Mouse (Mus musculus) c-Kit-negative CD71-positive TER-119-positive erythroid progenitor cells, embryonic 14.5 days (primary cell): ENCODE data around the gene Olfr437.
"Not testable (repeated sequence)": the region's sequence is repeated elsewhere in the genome, so short reads cannot be mapped to it uniquely, and the experiment has no call there.

Source experiments
- DNase-seq: peaks from one replicate; pipeline ENCODE4 v3.0.0-alpha.2; 2013; ENCODE audit warnings: low read depth, low spot score

The Olfr437 gene

DNA sequence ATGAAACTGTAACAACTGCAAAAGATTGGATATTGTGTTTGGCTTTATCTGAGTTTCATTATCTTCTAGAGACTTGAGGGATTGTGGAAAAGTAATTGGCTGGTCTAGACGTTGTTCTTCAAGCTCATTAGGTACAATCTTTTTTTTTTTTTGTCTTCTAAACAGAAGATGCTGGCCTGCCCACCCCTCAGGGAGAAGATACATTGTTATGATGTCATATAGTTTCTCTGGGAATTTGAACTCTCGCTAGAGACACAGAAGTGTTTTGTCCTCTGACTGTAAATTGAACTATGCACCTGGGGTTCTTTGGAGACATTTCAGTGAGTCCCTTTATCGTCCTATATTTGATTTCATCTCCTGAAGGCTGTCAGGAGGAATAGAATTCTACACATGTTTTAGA is at the start of gene Olfr437:
TSS of gene Olfr437 (plus strand) at position 301 of the 400 bp plus-strand sequence.
- no peak for DNase-seq

DNA sequence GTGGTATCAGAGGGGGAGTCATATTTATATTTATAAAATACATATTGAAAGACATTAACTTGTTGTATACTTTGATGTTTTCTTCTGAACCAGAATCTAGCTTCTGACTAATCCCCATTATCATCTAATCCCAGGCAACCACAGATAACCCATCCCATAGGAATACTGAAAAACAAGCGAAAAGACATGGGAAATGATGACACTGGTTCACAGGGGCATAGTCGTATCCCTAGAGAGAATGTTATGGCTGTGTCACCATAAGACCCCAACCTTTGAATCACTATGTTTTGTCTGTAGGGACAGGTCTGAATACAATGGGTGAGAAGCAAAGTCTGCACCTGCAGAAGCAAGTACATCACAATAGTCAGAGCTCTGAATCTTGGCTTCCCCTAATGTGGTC is 16.8 kb upstream of the Olfr437 start, which contains the start of gene Olfr237-ps1:
TSS of gene Olfr237-ps1 (plus strand) at position 301 of the 400 bp plus-strand sequence.
- DNase-seq, result not testable (repeated sequence)

DNA sequence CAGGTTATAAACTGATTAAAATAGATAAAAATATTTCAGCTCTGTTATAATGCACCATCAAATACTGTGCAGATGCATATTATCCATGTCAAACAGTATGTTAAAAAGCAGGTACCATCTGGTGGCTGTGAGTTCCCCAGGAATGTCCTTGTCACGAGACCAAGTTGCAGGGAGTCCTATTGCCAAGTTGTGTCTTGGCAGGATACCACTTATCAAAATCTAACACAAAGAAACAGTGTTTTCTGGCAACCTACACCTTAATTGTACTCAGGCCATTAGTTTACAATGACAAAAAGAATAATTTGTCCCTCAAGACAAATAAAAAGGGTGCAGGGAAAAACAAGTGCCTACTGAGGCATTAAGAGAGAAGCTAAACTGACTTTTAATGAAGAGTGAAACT is 3.6 kb upstream of the Olfr437 start:
- no peak for DNase-seq

DNA sequence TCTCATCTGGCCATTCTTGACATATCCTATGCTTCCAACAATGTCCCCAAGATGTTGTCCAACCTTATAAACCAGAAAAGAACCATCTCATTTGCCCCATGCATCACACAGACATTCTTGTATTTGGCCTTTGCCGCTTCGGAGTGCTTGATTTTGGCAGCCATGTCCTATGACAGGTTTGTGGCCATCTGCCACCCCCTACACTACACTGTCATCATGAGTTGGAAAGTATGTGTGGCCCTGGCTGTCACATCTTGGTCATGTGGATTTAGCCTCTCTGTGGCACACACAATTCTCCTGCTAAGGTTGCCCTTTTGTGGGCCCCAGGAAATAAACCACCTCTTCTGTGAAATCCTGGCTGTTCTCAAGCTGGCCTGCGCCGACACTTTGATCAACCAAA is 4.2 kb downstream of the Olfr437 start:
- DNase-seq, result no peak

DNA sequence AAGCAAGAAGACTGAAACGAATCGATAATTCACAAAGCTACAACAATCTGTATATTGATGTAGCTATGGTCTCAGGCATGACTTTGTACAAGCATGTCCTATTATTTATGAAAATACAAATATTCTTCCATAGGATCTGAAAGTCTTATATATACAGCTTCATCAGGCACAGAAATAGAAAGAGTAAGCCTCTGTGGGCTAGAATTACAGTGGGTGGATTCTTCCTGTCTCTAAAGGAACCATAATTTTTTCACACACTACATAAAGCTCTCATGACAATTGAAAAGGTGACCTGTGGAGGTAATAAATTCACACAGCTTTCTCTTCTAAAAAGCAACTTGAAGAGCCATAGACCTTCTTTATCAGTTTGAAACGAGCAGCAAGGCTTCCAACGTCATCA is 8.8 kb downstream of the Olfr437 start, which contains the start of gene Olfr13:
TSS of gene Olfr13 (plus strand) at position 301 of the 400 bp plus-strand sequence.
- no peak for DNase-seq

DNA sequence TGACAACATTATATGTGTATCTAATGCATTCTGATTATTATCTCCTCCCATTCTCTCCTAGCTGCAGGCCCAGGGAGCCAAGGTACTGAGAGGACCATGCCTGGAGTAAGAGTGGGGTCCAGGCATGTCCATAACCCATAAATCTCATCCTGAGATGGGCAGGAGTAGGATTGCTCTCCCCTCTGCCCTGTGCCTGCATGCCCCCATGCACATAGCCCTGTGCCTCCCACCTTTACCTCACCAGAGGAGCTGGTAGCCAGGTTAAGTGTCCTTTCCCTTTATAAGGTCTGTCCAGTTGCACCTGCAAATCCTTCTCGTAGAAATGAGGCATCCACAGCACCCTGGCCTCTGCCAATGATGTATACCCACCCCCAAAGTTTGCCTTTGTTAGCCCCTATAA is 15.0 kb downstream of the Olfr437 start:
- DNase-seq, result no peak

DNA sequence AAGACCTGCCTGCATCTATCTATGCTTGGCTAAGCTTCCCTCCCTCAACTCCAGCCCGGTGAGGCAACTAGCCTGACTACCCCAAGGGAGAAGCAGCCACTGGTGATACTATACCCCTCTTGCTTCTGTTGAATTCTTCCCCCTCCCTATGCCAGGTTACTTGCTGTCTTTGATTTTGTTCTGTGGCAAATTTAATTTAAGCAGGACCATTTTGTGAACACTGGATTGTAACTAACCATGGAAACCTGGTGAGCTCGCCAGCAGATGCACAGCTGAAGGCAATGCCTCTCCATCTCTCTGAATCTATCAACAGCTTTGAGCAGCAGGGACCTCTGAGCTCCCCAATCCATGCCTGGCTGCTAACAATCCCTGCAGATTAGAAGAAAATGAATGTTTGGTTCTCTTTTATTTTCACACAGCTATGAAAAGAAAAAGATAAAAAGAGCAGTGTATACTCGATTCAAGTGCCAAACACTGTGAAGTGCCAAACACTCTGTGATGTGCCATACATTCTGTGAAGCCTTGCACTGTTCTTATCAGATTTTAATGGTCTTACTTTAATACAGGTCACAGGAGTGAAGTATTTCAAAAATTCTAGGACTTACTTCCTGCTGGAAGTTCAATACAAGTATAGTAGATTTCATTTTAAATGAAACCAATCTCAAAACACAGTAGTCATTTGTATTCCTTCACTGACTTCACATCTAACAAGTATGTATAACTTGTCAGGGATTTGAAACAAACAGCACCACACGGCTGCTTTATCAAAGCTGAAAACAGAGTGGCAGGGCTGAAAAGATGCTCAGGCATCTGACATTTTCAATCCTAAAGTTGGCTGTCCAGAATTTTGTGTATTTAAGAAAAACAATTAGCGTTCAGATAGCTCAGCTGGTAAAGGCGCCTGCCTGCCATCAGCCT is 15.8 kb downstream of the Olfr437 start:
- no peak for DNase-seq

DNA sequence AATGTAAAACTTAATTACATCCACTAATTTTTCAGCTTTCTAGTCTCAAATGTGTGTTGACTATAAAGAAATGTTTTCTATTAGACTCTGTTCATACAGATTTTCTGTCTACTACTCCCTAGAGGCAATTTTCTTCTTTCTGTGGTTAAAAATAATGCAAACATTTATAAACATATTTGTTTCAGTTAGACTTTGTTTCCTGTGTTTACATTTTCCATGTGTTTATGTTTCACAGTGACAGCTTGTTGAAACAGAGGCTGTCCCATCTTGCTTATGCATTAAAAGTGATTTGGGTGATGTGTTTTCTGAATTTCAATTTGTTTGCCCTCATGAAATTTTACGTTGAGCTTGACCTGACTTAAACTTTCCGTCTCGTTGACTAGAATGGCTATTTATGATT is 27.9 kb downstream of the Olfr437 start:
- DNase-seq, result no peak

DNA sequence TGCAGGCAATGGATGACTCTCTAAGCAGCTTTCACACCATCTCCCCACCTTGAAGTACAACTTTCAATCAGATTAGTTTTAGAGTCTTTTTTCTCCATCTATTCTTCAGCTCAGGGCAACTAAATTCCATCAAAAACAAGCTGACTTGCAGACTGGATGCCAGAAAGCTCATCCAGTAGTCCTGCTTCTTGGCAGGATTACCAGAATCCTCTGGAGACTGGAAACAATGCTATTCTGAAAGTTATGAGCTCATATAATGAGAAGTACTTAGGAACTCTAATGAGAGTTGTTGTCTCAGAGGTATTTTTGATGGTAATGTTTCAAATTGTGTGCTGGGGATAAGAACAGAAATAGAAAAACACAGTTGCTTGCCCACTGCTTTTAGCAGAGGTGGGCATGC is 33.7 kb downstream of the Olfr437 start, which contains the start of gene Olfr435:
TSS of gene Olfr435 (plus strand) at position 366 of the 400 bp plus-strand sequence.
- no peak for DNase-seq

DNA sequence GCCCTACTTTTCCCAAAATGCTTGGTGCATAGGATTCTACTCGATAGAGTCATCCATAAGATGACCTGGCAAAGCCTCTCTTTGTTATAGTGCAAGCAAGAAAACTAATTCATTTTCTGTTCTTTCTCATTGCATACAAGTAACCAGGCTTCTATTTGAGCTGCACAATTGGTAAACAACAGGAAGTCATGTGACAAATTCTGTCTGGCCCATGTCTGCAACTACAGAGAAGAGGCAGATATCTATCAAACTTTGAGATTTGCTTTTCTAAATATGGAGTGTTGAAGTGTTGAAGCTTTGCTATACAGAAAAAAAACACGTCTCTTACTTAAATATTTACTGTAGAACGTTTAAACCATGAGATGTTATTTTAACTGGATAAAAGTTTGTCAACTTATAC is 35.0 kb downstream of the Olfr437 start:
- no peak for DNase-seq

DNA sequence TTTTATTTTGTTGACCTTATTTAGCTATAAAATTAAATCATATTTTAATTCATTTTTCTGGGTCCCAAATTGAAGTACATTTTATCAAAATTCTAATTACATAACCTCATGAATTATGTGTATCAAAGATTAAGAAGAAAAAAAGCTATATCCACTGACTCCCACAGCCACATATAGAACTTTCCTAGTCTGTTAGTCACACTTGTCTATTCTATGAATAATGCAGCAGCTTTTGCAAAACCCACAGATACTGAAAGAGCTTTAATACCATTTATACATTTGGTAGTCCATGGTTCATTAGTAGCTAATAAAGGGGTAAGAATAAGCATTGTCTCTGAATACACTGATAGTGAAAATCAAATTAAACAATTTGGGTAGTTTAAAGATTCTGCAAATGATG is 39.7 kb downstream of the Olfr437 start:
- DNase-seq, result no peak

DNA sequence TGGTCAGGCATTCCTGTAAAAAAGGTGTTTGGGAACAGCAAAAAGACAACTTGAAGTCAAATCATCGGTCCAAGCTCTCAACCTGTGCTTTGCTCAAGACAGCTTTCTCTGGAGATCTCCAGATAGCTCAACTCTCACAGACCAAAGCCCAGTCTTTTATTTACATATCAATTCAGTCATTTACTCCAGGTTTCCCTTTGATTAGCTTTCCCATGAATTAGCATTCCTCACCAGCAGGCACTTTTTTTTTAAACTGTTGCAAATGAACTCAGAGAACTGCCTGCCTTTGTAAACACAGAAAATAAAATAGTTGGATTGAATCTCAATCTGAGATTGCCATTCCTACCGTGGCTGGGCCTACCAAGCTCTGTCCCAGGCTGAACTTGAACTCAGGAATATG is 42.3 kb downstream of the Olfr437 start:
- DNase-seq, result no peak

DNA sequence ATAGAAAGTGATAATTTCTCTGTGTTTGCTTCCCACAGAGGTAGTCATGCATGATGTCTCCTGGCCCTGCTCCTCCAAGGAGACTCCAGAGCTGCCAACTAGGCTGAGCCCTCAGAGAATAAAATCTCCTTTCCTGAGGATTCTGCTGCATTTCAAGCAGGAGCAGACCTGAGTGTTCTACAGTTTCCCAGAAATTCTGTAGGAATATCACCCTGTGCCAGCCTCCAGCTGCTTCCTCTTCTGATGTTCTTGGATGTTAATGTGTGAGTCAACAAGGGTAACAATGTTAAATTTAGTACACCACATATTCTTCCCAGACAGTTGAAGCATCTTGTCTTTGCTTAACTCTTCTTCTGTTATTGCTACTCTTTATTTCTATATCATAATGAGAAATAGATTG is 49.8 kb downstream of the Olfr437 start, which contains the start of gene Olfr434:
TSS of gene Olfr434 (plus strand) at position 149 of the 400 bp plus-strand sequence.
- DNase-seq, result not testable (repeated sequence)
